Mouse (Mus musculus): ENCODE measurements around the gene Lipa. TPM values are rescaled to one million over a fixed set of nuclear protein-coding genes. Genes with fewer than 3 reads are reported as not detected.

The Lipa gene
- total and polyA plus RNA-seq, 2 experiments from 2014 or later: 17.3 to 21.9 TPM

- Histone ChIP-seq H3K27ac (ENCODE audit: low read depth, low read length) (no peak overlapping the region), H3K9me3 (ENCODE audit: low read length) (no peaks in the 10 kb centered on the region), H3K9ac (no peak overlapping the region), H3K4me3 (ENCODE audit: low read depth, low read length) (no peak overlapping the region), H3K36me3 (ENCODE audit: insufficient read depth) (no peaks in the 10 kb centered on the region), H3K4me1 (ENCODE audit: insufficient read depth) (no peaks in the 10 kb centered on the region), H3K4me2 (ENCODE audit: low read depth) (no peak overlapping the region), H3K27me3 (ENCODE audit: insufficient read depth, low read length) (peaks cover 7% of the 10 kb centered on the region; the same call in 1 of the 2 replicates)
- no peak for ATAC-seq
- WGBS: 62% methylated on average over 3 of the region's 3 CpGs
- no peak for TF ChIP-seq CTCF (IDR thresholded peaks at IDR 0.05; ENCODE audit: low read depth)
- DNase-seq: no peak
Measured at GRCm38 (mm10) chr19:34468794-34469193, 58.5 kb downstream of the Lipa start.

GRCm38 (mm10) chr19:34468216-34468615 is 59.1 kb downstream of the Lipa start:
- Histone ChIP-seq H3K4me1 (ENCODE audit: insufficient read depth) (no peaks in the 10 kb centered on the region), H3K36me3 (ENCODE audit: insufficient read depth) (no peaks in the 10 kb centered on the region), H3K9ac (no peak overlapping the region), H3K4me3 (ENCODE audit: low read depth, low read length) (no peak overlapping the region), H3K9me3 (ENCODE audit: low read length) (no peaks in the 10 kb centered on the region), H3K27ac (ENCODE audit: low read depth, low read length) (no peak overlapping the region), H3K4me2 (ENCODE audit: low read depth) (no peak overlapping the region), H3K27me3 (ENCODE audit: insufficient read depth, low read length) (peaks cover 7% of the 10 kb centered on the region; the same call in 1 of the 2 replicates)
- no peak for TF ChIP-seq CTCF (IDR thresholded peaks at IDR 0.05; ENCODE audit: low read depth)
- DNase-seq: no peak
- WGBS: 29% methylated on average over 6 of the region's 6 CpGs
- no peak for ATAC-seq

GRCm38 (mm10) chr19:34464453-34464852 is 62.8 kb downstream of the Lipa start:
- Histone ChIP-seq H3K9ac (no peak overlapping the region), H3K36me3 (ENCODE audit: insufficient read depth) (no peaks in the 10 kb centered on the region), H3K27ac (ENCODE audit: low read depth, low read length) (no peak overlapping the region), H3K27me3 (ENCODE audit: insufficient read depth, low read length) (no peaks in the 10 kb centered on the region), H3K4me1 (ENCODE audit: insufficient read depth) (no peaks in the 10 kb centered on the region), H3K4me2 (ENCODE audit: low read depth) (no peak overlapping the region), H3K9me3 (ENCODE audit: low read length) (no peaks in the 10 kb centered on the region), H3K4me3 (ENCODE audit: low read depth, low read length) (no peak overlapping the region)
- WGBS: 77% methylated on average over 3 of the region's 3 CpGs
- TF ChIP-seq CTCF (IDR thresholded peaks at IDR 0.05; ENCODE audit: low read depth): no peak
- DNase-seq (no peak), ATAC-seq (no peak)

- Histone ChIP-seq H3K9me3 (ENCODE audit: low read length) (no peaks in the 10 kb centered on the region), H3K36me3 (ENCODE audit: insufficient read depth) (no peaks in the 10 kb centered on the region), H3K4me3 (ENCODE audit: low read depth, low read length) (no peak overlapping the region), H3K9ac (no peak overlapping the region), H3K4me1 (ENCODE audit: insufficient read depth) (no peaks in the 10 kb centered on the region), H3K27me3 (ENCODE audit: insufficient read depth, low read length) (no peaks in the 10 kb centered on the region), H3K27ac (ENCODE audit: low read depth, low read length) (no peak overlapping the region), H3K4me2 (ENCODE audit: low read depth) (no peak overlapping the region)
- DNase-seq (no peak), ATAC-seq (no peak)
- WGBS: 82% methylated on average over 1 of the region's 1 CpGs
- TF ChIP-seq CTCF (IDR thresholded peaks at IDR 0.05; ENCODE audit: low read depth): no peak
Measured at GRCm38 (mm10) chr19:34461451-34462019, 65.7 kb downstream of the Lipa start.

- whole genome bisulfite sequencing: 73% methylated on average over 1 of the region's 1 CpGs
- Histone ChIP-seq H3K4me2 (ENCODE audit: low read depth) (no peak overlapping the region), H3K4me1 (ENCODE audit: insufficient read depth) (no peaks in the 10 kb centered on the region), H3K9me3 (ENCODE audit: low read length) (no peaks in the 10 kb centered on the region), H3K27me3 (ENCODE audit: insufficient read depth, low read length) (no peaks in the 10 kb centered on the region), H3K27ac (ENCODE audit: low read depth, low read length) (no peak overlapping the region), H3K36me3 (ENCODE audit: insufficient read depth) (no peaks in the 10 kb centered on the region), H3K4me3 (ENCODE audit: low read depth, low read length) (no peak overlapping the region), H3K9ac (no peak overlapping the region)
- ATAC-seq: no peak
- no peak for TF ChIP-seq CTCF (IDR thresholded peaks at IDR 0.05; ENCODE audit: low read depth)
- no peak for DNase-seq
Measured at GRCm38 (mm10) chr19:34450784-34451370, 76.4 kb downstream of the Lipa start.

GRCm38 (mm10) chr19:34448851-34449250 is 78.4 kb downstream of the Lipa start:
- Histone ChIP-seq H3K9me3 (ENCODE audit: low read length) (no peaks in the 10 kb centered on the region), H3K4me2 (ENCODE audit: low read depth) (no peak overlapping the region), H3K27ac (ENCODE audit: low read depth, low read length) (no peak overlapping the region), H3K27me3 (ENCODE audit: insufficient read depth, low read length) (no peaks in the 10 kb centered on the region), H3K4me3 (ENCODE audit: low read depth, low read length) (no peak overlapping the region), H3K36me3 (ENCODE audit: insufficient read depth) (no peaks in the 10 kb centered on the region), H3K4me1 (ENCODE audit: insufficient read depth) (no peaks in the 10 kb centered on the region), H3K9ac (no peak overlapping the region)
- no peak for TF ChIP-seq CTCF (IDR thresholded peaks at IDR 0.05; ENCODE audit: low read depth)
- DNase-seq (no peak), ATAC-seq (no peak)
- WGBS: 93% methylated on average over 1 of the region's 1 CpGs

GRCm38 (mm10) chr19:34445410-34446012 is 81.8 kb downstream of the Lipa start:
- Histone ChIP-seq H3K27me3 (ENCODE audit: insufficient read depth, low read length) (no peaks in the 10 kb centered on the region), H3K4me1 (ENCODE audit: insufficient read depth) (no peaks in the 10 kb centered on the region), H3K4me3 (ENCODE audit: low read depth, low read length) (no peak overlapping the region), H3K4me2 (ENCODE audit: low read depth) (no peak overlapping the region), H3K27ac (ENCODE audit: low read depth, low read length) (no peak overlapping the region), H3K9ac (no peak overlapping the region), H3K9me3 (ENCODE audit: low read length) (no peaks in the 10 kb centered on the region), H3K36me3 (ENCODE audit: insufficient read depth) (no peaks in the 10 kb centered on the region)
- DNase-seq (no peak), ATAC-seq (no peak)
- no peak for TF ChIP-seq CTCF (IDR thresholded peaks at IDR 0.05; ENCODE audit: low read depth)
- 78% methylated on average over 4 of the region's 4 CpGs for WGBS
